Mouse (Mus musculus) erythroblast, embryonic 14.5 days (primary cell): ENCODE measurements around the gene Tns3.

Source experiments
- GATA1 ChIP-seq: IDR thresholded peaks from 2 replicates; pipeline ENCODE4 v1.6.1; 2012; ENCODE audit warnings: low read length, inconsistent platforms, mixed read lengths
- TAL1 ChIP-seq: IDR thresholded peaks from 3 replicates; pipeline ENCODE4 v1.6.1; 2012; ENCODE audit warnings: low read length, inconsistent platforms, mixed read lengths

DNA sequence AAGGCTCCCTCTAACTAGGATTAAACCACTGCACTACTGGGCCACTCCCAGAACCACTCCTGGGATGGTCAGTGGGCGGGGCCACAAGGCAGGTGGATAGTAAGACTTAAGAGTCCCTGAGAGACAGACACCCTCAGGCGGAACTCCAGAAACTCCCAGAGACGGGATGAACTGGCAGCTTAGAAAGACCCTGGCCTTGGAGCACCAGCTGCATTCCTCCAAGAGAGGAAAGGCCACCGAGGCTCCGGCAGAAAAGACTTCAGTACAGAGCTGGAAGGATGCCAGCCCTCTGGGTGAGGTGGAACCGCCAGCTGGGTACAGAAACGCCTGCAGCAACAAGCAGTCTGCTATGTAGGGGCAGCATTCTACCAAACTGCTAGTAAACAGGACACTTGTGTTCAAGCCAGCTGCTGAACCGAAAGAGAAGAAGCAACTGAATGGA lies 218.4 kb downstream of the Tns3 start:
- TF ChIP-seq GATA1 (no peak), TAL1 (no peak)
